Mouse (Mus musculus) kidney, adult 2 months (tissue): ENCODE measurements at regions not wholly inside any gene's neighbourhood (a gene's known extent, or its start where the extent isn't known, plus 50 kb on each side); places are given as distances from the start of the nearest gene placed in this dataset.
A peak's percentile ranks its signal among the peaks of the same experiment; 100 is the strongest.

ENCODE experiments used
- DNase-seq: peaks from one replicate; pipeline ENCODE4 v3.0.0; 2021
- H3K27ac ChIP-seq: fragments of 200-500 bp; 2 replicates; pipeline ENCODE4 v1.5.1; 2012; ENCODE audit warnings: low read depth, low read length, control low read depth, inconsistent platforms; ENCODE audit not compliant: insufficient read depth
- H3K27me3 ChIP-seq: fragments of 200-500 bp; replicated peaks from 2 replicates; pipeline ENCODE4 v1.6.1; 2012; ENCODE audit warnings: mild to moderate bottlenecking, moderate library complexity, low read length, inconsistent platforms; ENCODE audit not compliant: control insufficient read depth, insufficient read depth
- H3K36me3 ChIP-seq: fragments of 200-500 bp; 2 replicates; pipeline ENCODE4 v1.6.1; 2012; ENCODE audit warnings: mild to moderate bottlenecking, moderate library complexity, low read length, inconsistent platforms; ENCODE audit not compliant: control insufficient read depth, insufficient read depth
- H3K4me1 ChIP-seq: fragments of 200-500 bp; 2 replicates; pipeline ENCODE4 v1.6.1; 2011; ENCODE audit warnings: low read length; ENCODE audit not compliant: control insufficient read depth, insufficient read depth
- H3K4me3 ChIP-seq: fragments of 200-500 bp; 2 replicates; pipeline ENCODE4 v1.5.1; 2011; ENCODE audit warnings: mild to moderate bottlenecking, low read depth, low read length, control low read depth; ENCODE audit not compliant: insufficient read depth
- CTCF ChIP-seq: fragments of 200-500 bp; conservative IDR thresholded peaks from 2 replicates; pipeline ENCODE4 v1.5.1; 2011; ENCODE audit warnings: low read depth, mild to moderate bottlenecking, control low read depth, low read length, moderate library complexity, mixed read lengths; ENCODE audit not compliant: insufficient read depth, insufficient read length
- POLR2A ChIP-seq: fragments of 200-500 bp; IDR thresholded peaks from one replicate; pipeline ENCODE4 v1.6.1; 2011; ENCODE audit warnings: low read depth, low read length, control low read depth
- WGBS: fragments of 180-500 bp; shearing (Covaris S2); methylation state at CpG from one replicate; pipeline ENCODE4 v1.1.7; 2018; 5-methylcytosine and 5-hydroxymethylcytosine counted together

DNA sequence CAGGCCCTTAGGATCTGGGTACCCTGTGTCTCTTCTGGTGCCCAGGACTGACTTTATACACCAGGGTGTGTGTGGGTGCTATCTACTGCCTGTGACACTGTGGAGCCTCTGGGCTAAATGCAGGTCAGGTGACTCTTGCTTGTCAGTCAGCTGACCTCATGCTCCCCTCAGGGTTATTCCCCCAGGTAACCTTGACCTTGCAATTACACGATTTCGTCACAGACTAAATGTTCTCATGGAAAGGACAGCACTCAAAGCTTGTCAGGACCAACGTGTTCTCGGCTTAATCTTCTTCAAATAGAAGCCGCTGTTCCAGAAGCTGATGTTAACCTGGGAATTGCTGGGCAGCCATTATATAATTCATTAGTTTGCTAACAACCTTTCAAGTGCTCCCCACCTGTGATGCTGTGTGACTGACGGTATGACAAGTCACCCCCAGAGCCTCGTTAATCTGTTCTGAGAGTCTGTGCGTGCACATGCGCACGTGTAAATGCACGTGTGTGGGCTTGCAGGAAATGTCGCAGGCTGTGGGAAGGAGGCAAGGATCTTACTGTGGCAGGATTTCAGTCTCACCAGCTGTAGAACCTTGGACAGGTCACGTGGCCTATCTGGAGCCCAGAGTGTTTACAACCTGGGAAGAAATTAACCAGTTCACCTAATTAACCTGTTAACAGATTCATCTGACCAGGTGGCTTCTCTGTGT, 188.2 kb downstream of the Uaca start:
- no peaks in the 10 kb centered on the region for H3K27me3 ChIP-seq
- H3K4me3 ChIP-seq: no peak overlapping the region
- 55% methylated on average over 13 of the region's 13 CpGs for WGBS
- DNase-seq: peak; percentile 76
- peaks cover 3% of the 10 kb centered on the region; the same call in 1 of the 2 replicates for H3K4me1 ChIP-seq
- H3K27ac ChIP-seq: no peak overlapping the region
- TF ChIP-seq CTCF (no peak), POLR2A (no peak)
- no peaks in the 10 kb centered on the region for H3K36me3 ChIP-seq

DNA sequence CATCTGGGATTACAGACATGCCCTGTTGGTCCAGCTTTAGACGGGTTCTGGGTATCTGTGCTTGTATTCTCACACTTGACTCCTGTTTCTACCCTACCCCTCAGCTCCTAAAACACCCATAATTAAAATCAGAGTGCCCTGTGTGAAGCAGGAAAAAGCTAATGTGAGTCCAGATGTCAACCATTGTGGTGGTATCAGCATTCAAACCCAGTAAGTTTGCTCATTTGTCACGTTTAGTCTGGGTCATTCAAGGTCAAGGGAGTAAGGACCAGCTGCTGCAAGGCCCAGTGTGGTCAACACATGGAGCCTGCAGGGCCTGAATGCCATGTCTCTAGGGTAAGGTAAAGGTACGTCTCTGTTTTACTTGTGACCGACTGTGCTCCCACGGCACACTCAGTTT, 188.9 kb downstream of the Uaca start:
- Histone ChIP-seq H3K4me3 (no peak overlapping the region), H3K36me3 (no peaks in the 10 kb centered on the region), H3K27ac (no peak overlapping the region), H3K4me1 (peaks cover 3% of the 10 kb centered on the region; the same call in 1 of the 2 replicates), H3K27me3 (no peaks in the 10 kb centered on the region)
- TF ChIP-seq CTCF (no peak), POLR2A (no peak)
- DNase-seq: peak; percentile 4
- 57% methylated on average over 5 of the region's 5 CpGs for WGBS

GRCm38 (mm10) chr9:60988113-60988512, 193.8 kb downstream of the Uaca start:
- DNase-seq: no peak
- Histone ChIP-seq H3K4me1 (no peaks in the 10 kb centered on the region), H3K36me3 (no peaks in the 10 kb centered on the region), H3K27me3 (no peaks in the 10 kb centered on the region), H3K27ac (no peak overlapping the region), H3K4me3 (no peak overlapping the region)
- TF ChIP-seq CTCF (no peak), POLR2A (no peak)
- 84% methylated on average over 4 of the region's 4 CpGs for WGBS

- 25% methylated on average over 13 of the region's 13 CpGs for WGBS
- no peak overlapping the region for H3K27ac ChIP-seq
- DNase-seq: peak; percentile 25
- H3K27me3 ChIP-seq: no peaks in the 10 kb centered on the region
- H3K36me3 ChIP-seq: no peaks in the 10 kb centered on the region
- H3K4me1 ChIP-seq: no peaks in the 10 kb centered on the region
- H3K4me3 ChIP-seq: no peak overlapping the region
- TF ChIP-seq POLR2A (no peak), CTCF (no peak)
Observed at GRCm38 (mm10) chr9:60989670-60990391, 195.5 kb downstream of the Uaca start.

- no peak overlapping the region for H3K4me3 ChIP-seq
- no peaks in the 10 kb centered on the region for H3K4me1 ChIP-seq
- 83% methylated on average over 5 of the region's 5 CpGs for WGBS
- no peak for TF ChIP-seq POLR2A
- no peak for TF ChIP-seq CTCF
- H3K27ac ChIP-seq: no peak overlapping the region
- H3K36me3 ChIP-seq: no peaks in the 10 kb centered on the region
- H3K27me3 ChIP-seq: no peaks in the 10 kb centered on the region
- peak; percentile 42 for DNase-seq
Observed at GRCm38 (mm10) chr9:60991509-60991908, 197.2 kb downstream of the Uaca start.

DNA sequence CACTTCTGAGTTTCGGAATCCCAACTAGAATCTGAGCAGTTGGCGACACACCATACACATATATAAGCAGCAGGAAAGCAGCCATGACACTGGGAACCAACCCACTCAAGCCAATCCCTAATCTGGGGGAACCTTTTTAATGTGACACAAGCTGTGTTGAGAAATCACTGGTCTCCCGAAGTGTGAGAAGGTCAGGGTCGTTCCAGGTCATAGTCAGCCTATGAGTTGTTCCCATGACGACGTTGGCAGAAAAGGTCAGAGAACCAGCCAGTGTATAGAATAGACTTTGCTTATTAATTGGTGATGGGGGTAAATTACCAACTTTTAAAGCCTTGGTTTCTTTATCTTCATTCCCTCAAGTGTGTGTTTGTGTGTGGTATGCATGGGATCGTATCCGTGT, 199.3 kb downstream of the Uaca start:
- 65% methylated on average over 8 of the region's 8 CpGs for WGBS
- H3K27ac ChIP-seq: no peak overlapping the region
- no peaks in the 10 kb centered on the region for H3K27me3 ChIP-seq
- H3K4me3 ChIP-seq: no peak overlapping the region
- TF ChIP-seq CTCF: no peak
- no peak for TF ChIP-seq POLR2A
- no peaks in the 10 kb centered on the region for H3K36me3 ChIP-seq
- DNase-seq: no peak
- no peaks in the 10 kb centered on the region for H3K4me1 ChIP-seq

GRCm38 (mm10) chr9:60995096-60995495, 200.8 kb downstream of the Uaca start:
- no peak for DNase-seq
- Histone ChIP-seq H3K36me3 (no peaks in the 10 kb centered on the region), H3K27me3 (no peaks in the 10 kb centered on the region), H3K4me1 (no peaks in the 10 kb centered on the region), H3K27ac (no peak overlapping the region), H3K4me3 (no peak overlapping the region)
- no peak for TF ChIP-seq CTCF
- TF ChIP-seq POLR2A: no peak
- 81% methylated on average over 6 of the region's 6 CpGs for WGBS
